Mouse (Mus musculus) intestine, embryonic 14.5 days (tissue): ENCODE measurements around the gene Gcn1l1. TPM values are rescaled to one million over a fixed set of nuclear protein-coding genes. Genes with fewer than 3 reads are reported as not detected.
"Not testable (repeated sequence)": the region's sequence is repeated elsewhere in the genome, so short reads cannot be mapped to it uniquely, and the experiment has no call there.

Experiments used
- ATAC-seq: fragments of 200-750 bp; cut with Nextera tagmentation; replicated peaks from 2 replicates; pipeline ENCODE4 v1.8.0; 2017; ENCODE audit warnings: low read depth, moderate number of reproducible peaks, moderate TSS enrichment, moderate library complexity; ENCODE audit not compliant: low FRiP score, low TSS enrichment
- DNase-seq: peaks from one replicate; pipeline ENCODE4 v3.0.0-alpha.2; 2018; ENCODE audit warnings: low spot score
- H3K27ac ChIP-seq: fragments of 300-500 bp; sonication (generic); 2 replicates; pipeline ENCODE4 v1.5.1; 2014; ENCODE audit warnings: low read depth, mild to moderate bottlenecking, control low read depth
- H3K27me3 ChIP-seq: fragments of 300-500 bp; sonication (generic); replicated peaks from 2 replicates; pipeline ENCODE4 v1.6.1; 2014; ENCODE audit warnings: low read length, control low read depth; ENCODE audit not compliant: control insufficient read depth, insufficient read depth
- H3K36me3 ChIP-seq: fragments of 300-500 bp; sonication (generic); 2 replicates; pipeline ENCODE4 v1.6.1; 2014; ENCODE audit warnings: low read length, control low read depth; ENCODE audit not compliant: control insufficient read depth, insufficient read depth
- H3K4me1 ChIP-seq: fragments of 300-500 bp; sonication (generic); replicated peaks from 2 replicates; pipeline ENCODE4 v1.6.1; 2014; ENCODE audit warnings: low read length, control low read depth, mixed read lengths; ENCODE audit not compliant: control insufficient read depth, insufficient read depth
- H3K4me2 ChIP-seq: fragments of 300-500 bp; sonication (generic); 2 replicates; pipeline ENCODE4 v1.6.1; 2014; ENCODE audit warnings: low read length
- H3K4me3 ChIP-seq: fragments of 300-500 bp; sonication (generic); 2 replicates; pipeline ENCODE4 v1.5.1; 2014; ENCODE audit warnings: low read depth, low read length, control low read depth, mixed read lengths
- H3K9ac ChIP-seq: fragments of 300-500 bp; sonication (generic); 2 replicates; pipeline ENCODE4 v1.6.1; 2014; ENCODE audit warnings: mild to moderate bottlenecking, low read length
- H3K9me3 ChIP-seq: fragments of 300-500 bp; sonication (generic); 2 replicates; pipeline ENCODE4 v1.6.1; 2016; ENCODE audit warnings: low read length, control low read depth; ENCODE audit not compliant: control insufficient read depth
- WGBS: fragments of 180-500 bp; shearing (Covaris S2); extraction: QIAGEN DNeasy Blood & Tissue Kit; methylation state at CpG from one replicate; pipeline ENCODE4 v1.1.7; 2014; 5-methylcytosine and 5-hydroxymethylcytosine counted together
- polyA plus RNA-seq: library from polyadenylated mRNA; unstranded; fragments of >200 nt; fragmentation: Nextera tagmentation; extraction: Ambion mirVana; gene quantifications from 2 replicates; pipeline ENCODE4 v1.2.1, GENCODE M21; 2014

Gcn1l1 gene
- polyA plus RNA-seq, 1 experiment from 2014 or later: 44.8 TPM

DNA sequence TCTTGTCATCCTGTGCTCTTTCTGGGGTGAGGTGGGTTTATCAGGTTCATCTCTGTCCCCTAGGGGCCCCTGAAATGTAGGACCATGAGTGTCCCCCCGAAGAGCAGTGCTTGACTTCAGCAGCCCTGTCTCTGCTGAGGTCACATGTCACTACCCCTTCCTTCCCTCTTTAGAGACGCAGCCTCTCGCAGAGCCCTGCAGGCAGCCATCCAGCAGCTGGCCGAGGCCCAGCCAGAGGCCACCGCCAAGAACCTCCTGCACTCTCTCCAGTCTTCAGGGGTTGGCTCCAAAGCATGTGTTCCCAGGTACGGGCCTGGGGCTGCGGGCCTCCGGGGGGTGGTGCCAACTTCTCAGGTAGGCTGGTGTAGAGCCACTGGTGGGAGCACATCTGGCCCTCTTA lies 9.9 kb downstream of the Gcn1l1 start:
- H3K27ac ChIP-seq: no peak overlapping the region
- DNase-seq (no peak), ATAC-seq (no peak)
- no peaks in the 10 kb centered on the region for H3K27me3 ChIP-seq
- 90% methylated on average over 8 of the region's 8 CpGs for WGBS
- H3K4me3 ChIP-seq: no peak overlapping the region
- peaks cover 86% of the 10 kb centered on the region for H3K36me3 ChIP-seq
- H3K9me3 ChIP-seq: no peaks in the 10 kb centered on the region
- H3K4me2 ChIP-seq: no peak overlapping the region
- no peak overlapping the region for H3K9ac ChIP-seq
- 0 out of 2 replicates have a peak, but pooled peaks cover 9% of the 10 kb centered on the region for H3K4me1 ChIP-seq

DNA sequence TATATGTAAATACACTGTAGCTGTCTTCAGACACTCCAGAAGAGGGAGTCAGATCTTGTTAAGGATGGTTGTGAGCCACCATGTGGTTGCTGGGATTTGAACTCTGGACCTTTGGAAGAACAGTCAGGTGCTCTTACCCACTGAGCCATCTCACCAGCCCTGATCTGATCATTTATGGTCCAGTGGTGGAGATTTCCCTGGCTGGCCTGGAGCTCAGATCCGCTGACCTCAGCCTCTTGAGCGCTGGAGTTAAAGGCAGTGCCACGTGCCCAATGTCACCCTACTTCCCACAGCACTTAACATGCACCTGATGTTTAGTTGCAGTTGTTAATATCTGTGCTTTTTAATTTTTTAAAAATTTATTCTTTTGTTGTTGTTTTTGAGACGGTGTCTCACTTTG lies 12.6 kb downstream of the Gcn1l1 start:
- H3K36me3 ChIP-seq: peaks cover 97% of the 10 kb centered on the region
- not testable (repeated sequence) for H3K9me3 ChIP-seq, H3K4me2 ChIP-seq, H3K4me3 ChIP-seq, DNase-seq, H3K27me3 ChIP-seq, ATAC-seq, H3K27ac ChIP-seq, H3K9ac ChIP-seq, H3K4me1 ChIP-seq
- 94% methylated on average over 4 of the region's 4 CpGs for WGBS

DNA sequence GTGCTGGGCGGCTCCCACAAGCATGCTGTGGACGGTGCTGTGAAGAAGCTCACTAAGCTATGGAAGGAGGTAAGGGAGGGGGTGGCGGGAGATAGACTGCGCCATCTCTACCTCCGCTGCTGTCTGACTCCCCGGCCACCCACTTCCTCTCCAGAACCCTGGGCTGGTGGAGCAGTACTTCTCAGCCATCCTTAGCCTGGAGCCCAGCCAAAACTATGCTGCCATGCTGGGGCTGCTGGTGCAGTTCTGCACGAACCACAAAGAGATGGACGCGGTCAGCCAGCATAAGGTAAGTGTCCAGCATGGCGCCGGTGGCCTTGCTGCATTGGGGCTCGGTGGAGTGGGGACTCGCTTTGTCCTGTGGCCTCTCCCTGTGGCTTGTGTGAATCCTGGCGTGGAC lies 13.9 kb downstream of the Gcn1l1 start:
- 92% methylated on average over 14 of the region's 14 CpGs for WGBS
- no peak overlapping the region for H3K4me3 ChIP-seq
- no peaks in the 10 kb centered on the region for H3K27me3 ChIP-seq
- H3K9me3 ChIP-seq: peaks cover 10% of the 10 kb centered on the region; the same call in 1 of the 2 replicates
- DNase-seq (no peak), ATAC-seq (no peak)
- H3K36me3 ChIP-seq: peaks cover 98% of the 10 kb centered on the region
- H3K9ac ChIP-seq: no peak overlapping the region
- no peak overlapping the region for H3K4me2 ChIP-seq
- no peak overlapping the region for H3K27ac ChIP-seq
- no peaks in the 10 kb centered on the region for H3K4me1 ChIP-seq

DNA sequence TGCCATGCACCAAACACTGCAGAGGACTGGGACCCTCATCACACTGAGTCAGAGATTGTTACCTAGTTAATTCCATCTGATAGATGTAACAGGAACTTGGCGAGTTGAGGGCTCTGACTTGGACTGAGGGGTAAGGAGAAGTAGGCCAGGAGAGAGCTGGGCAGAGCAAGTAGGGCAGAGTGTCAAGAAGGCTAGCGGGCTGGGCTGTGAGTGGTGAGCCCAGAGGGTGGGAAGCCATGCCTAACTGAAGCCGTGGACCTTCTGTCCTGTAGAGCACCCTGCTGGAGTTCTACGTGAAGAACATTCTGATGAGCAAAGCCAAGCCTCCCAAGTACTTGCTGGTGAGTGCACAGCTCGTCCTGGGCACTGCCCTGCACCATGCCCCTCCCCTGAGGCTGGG lies 14.3 kb downstream of the Gcn1l1 start:
- 87% methylated on average over 5 of the region's 5 CpGs for WGBS
- ATAC-seq: no peak
- H3K4me1 ChIP-seq: no peaks in the 10 kb centered on the region

DNA sequence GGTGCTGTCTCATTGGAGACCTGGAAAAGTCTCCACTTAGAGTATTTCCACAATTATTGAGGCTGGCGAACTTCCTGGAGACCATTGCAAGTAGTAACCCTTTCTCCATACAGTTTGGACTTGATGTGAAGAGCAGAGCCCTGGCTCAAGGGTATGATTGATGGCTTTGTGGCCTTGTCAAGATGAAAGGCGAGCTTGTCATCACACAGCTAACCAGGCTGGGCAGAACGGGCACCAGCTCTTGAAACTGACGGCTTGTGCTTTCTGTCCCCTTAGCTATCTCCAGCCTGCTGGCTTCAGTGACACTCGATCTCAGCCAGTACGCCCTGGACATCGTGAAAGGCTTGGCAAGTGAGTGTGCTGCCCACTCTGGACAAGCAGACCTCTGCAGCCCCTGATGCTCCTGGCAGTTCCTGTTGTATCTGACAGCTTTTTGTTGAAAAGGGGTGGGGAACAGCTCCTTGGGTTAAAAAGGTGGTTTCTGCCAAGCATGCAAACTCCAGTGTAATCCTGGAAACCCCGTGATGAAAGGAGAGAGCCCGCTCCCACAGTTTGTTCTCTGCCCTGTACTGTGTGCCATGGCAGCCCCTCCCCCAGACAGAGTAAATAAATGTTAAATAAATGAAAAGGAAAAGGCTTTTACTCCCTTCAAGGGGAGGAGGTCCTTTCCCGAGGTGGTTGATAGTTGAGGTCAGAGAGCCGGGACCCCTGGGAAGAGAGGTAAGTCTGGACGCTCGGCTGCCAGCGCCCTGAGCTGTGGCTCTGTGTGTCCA lies 15.4 kb downstream of the Gcn1l1 start:
- WGBS: 86% methylated on average over 14 of the region's 14 CpGs
- no peaks in the 10 kb centered on the region for H3K27me3 ChIP-seq
- no peaks in the 10 kb centered on the region for H3K4me1 ChIP-seq
- ATAC-seq (no peak), DNase-seq (no peak)
- no peak overlapping the region for H3K9ac ChIP-seq
- peaks cover 10% of the 10 kb centered on the region; the same call in 1 of the 2 replicates for H3K9me3 ChIP-seq
- H3K36me3 ChIP-seq: peaks cover 98% of the 10 kb centered on the region
- H3K4me3 ChIP-seq: no peak overlapping the region
- no peak overlapping the region for H3K27ac ChIP-seq
- H3K4me2 ChIP-seq: no peak overlapping the region

More for the DNA sequence above, 14.3 kb downstream of the Gcn1l1 start:
- Histone ChIP-seq H3K27me3 (no peaks in the 10 kb centered on the region), H3K4me2 (no peak overlapping the region), H3K27ac (no peak overlapping the region), H3K36me3 (peaks cover 98% of the 10 kb centered on the region), H3K9ac (no peak overlapping the region), H3K4me3 (no peak overlapping the region), H3K9me3 (peaks cover 10% of the 10 kb centered on the region; the same call in 1 of the 2 replicates)
- no peak for DNase-seq

DNA sequence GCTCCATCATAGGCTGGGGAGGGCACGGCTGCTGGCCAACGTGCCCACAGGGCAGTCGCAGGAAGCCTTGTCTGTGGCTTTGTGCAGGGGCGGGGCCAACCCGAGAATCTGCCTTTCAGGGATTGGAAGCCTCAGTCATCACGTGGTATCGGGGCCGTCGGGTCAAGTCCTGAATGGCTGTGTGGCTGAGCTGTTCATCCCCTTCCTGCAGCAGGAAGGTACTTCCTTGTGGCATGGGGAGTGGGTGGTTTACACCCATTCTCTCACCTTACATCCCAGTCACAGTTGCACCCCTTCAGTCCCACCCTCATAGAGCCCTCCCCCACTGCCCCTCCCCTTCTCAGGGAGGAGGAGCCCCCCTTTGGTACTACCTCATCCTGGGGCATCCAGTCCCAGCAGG lies 16.6 kb downstream of the Gcn1l1 start:
- 94% methylated on average over 9 of the region's 9 CpGs for WGBS
- H3K27ac ChIP-seq: no peak overlapping the region
- no peak overlapping the region for H3K9ac ChIP-seq
- no peak for DNase-seq
- H3K4me3 ChIP-seq: no peak overlapping the region
- H3K9me3 ChIP-seq: peaks cover 10% of the 10 kb centered on the region; the same call in 1 of the 2 replicates
- H3K27me3 ChIP-seq: no peaks in the 10 kb centered on the region
- no peaks in the 10 kb centered on the region for H3K4me1 ChIP-seq
- no peak for ATAC-seq
- no peak overlapping the region for H3K4me2 ChIP-seq
- H3K36me3 ChIP-seq: peaks cover 99% of the 10 kb centered on the region

DNA sequence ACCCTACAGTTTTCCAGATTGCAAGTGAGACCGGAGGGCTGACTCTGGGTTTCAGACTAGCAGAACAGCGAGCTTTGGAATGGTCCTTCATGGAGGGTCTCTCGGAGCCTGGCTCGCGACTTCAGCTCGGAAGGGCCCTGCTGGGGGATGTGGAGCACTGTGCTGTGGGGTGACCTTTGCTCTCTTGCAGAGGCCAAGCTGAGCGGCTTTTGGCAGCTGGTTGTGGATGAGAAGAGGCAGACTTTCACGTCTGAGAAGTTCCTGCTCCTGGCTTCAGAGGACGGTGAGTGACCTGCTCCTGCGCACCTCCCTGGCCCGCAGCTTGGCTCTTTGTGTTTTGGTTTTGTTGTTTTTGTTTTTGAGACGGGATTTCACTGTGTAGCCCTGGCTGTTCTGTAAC lies 20.6 kb downstream of the Gcn1l1 start:
- H3K4me3 ChIP-seq: no peak overlapping the region
- no peak for ATAC-seq
- DNase-seq: no peak

DNA sequence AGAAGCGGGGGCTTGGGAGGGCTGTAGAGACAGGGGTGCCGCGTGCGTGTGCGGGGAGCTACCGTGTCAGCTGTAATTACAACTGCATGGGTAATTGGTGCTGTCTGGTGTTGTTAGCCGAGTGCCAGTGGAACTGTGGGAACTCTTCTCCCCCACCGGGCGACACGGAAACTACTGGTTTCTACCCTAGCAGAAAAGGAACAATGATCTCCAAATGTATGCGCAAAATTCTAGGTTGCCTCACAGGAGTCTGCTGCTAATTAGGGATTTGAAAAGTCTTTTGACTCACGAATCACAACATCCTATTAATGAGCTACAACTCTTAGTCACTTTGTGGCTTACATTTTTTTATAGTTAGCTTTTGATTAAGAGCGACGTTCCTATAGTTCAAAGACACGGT lies 21.1 kb downstream of the Gcn1l1 start:
- Histone ChIP-seq H3K27me3 (no peaks in the 10 kb centered on the region), H3K36me3 (peaks cover 98% of the 10 kb centered on the region), H3K9ac (no peak overlapping the region), H3K4me2 (no peak overlapping the region), H3K27ac (no peak overlapping the region), H3K4me3 (no peak overlapping the region), H3K9me3 (peaks cover 10% of the 10 kb centered on the region; the same call in 1 of the 2 replicates), H3K4me1 (no peaks in the 10 kb centered on the region)
- WGBS: 91% methylated on average over 15 of the region's 15 CpGs
- ATAC-seq (no peak), DNase-seq (no peak)

More for the DNA sequence above, 20.6 kb downstream of the Gcn1l1 start:
- Histone ChIP-seq H3K36me3 (peaks cover 98% of the 10 kb centered on the region), H3K27ac (no peak overlapping the region), H3K9me3 (peaks cover 10% of the 10 kb centered on the region; the same call in 1 of the 2 replicates), H3K4me1 (no peaks in the 10 kb centered on the region), H3K9ac (no peak overlapping the region), H3K4me2 (no peak overlapping the region), H3K27me3 (no peaks in the 10 kb centered on the region)
- 81% methylated on average over 12 of the region's 12 CpGs for WGBS

DNA sequence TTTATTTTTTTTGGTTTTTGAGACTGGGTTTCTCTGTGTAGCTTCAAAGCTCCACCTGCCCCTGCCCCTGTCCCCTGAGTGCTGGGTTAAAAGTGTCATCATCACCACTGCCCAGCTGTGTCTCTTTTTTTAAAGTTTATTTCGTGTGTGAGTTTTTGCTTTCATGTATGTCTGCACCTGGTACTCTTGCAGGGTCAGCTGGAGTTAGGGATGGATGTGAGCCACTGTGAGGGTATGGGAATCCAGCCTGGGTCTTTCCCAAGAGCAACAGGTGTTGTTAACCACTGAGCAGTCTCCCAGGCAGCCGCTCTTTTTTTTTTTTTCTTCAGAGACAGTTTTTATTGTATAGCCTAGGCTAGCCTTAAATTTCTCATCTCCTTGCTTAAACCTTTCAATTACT lies 21.7 kb downstream of the Gcn1l1 start:
- peaks cover 10% of the 10 kb centered on the region; the same call in 1 of the 2 replicates for H3K9me3 ChIP-seq
- peaks cover 98% of the 10 kb centered on the region for H3K36me3 ChIP-seq
- WGBS: 90% methylated on average over 2 of the region's 2 CpGs
- no peak for ATAC-seq
- H3K4me2 ChIP-seq: no peak overlapping the region
- H3K4me1 ChIP-seq: no peaks in the 10 kb centered on the region
- H3K27me3 ChIP-seq: no peaks in the 10 kb centered on the region
- no peak overlapping the region for H3K27ac ChIP-seq
- no peak overlapping the region for H3K4me3 ChIP-seq
- DNase-seq: no peak
- no peak overlapping the region for H3K9ac ChIP-seq
